Mouse (Mus musculus) small intestine, adult 2 months (tissue): ENCODE results near the gene Acoxl.

ENCODE experiments used
- CTCF ChIP-seq: fragments of 200-500 bp; IDR thresholded peaks from 2 replicates; pipeline ENCODE4 v1.5.1; 2012; ENCODE audit warnings: low read depth, mild to moderate bottlenecking, control low read depth, inconsistent platforms, low read length, moderate library complexity, mixed read lengths; ENCODE audit not compliant: insufficient replicate concordance, insufficient read length; ENCODE audit errors: extremely low read depth
- POLR2A ChIP-seq: fragments of 200-500 bp; IDR thresholded peaks from 2 replicates; pipeline ENCODE4 v1.6.1; 2012; ENCODE audit warnings: low read depth, mild to moderate bottlenecking, control low read depth, inconsistent platforms, low read length, moderate library complexity

GRCm38 (mm10) chr2:128038259-128038890 is 199.7 kb downstream of the Acoxl start:
- TF ChIP-seq POLR2A = no peak
- no peak for TF ChIP-seq CTCF
